Mouse (Mus musculus) limb, embryonic 12.5 days (tissue): ENCODE measurements at regions not wholly inside any gene's neighbourhood (a gene's known extent, or its start where the extent isn't known, plus 50 kb on each side); places are given as distances from the start of the nearest gene placed in this dataset.
A peak's percentile ranks its signal among the peaks of the same experiment; 100 is the strongest.

Source experiments
- ATAC-seq: fragments of 200-750 bp; cut with Nextera tagmentation; 2 replicates; pipeline ENCODE4 v1.8.0; 2017; ENCODE audit warnings: low read depth, moderate TSS enrichment; ENCODE audit not compliant: insufficient number of reproducible peaks, insufficient read depth, low FRiP score, low TSS enrichment
- H3K27ac ChIP-seq: fragments of 300-500 bp; sonication (generic); 2 replicates; pipeline ENCODE4 v1.5.1; 2016; ENCODE audit warnings: mild to moderate bottlenecking, moderate library complexity
- H3K27me3 ChIP-seq: fragments of 300-500 bp; sonication (generic); 2 replicates; pipeline ENCODE4 v1.6.1; 2016; ENCODE audit warnings: mild to moderate bottlenecking, moderate library complexity
- H3K36me3 ChIP-seq: fragments of 300-500 bp; sonication (generic); 2 replicates; pipeline ENCODE4 v1.6.1; 2016; ENCODE audit warnings: mild to moderate bottlenecking, moderate library complexity
- H3K4me1 ChIP-seq: fragments of 300-500 bp; sonication (generic); replicated peaks from 2 replicates; pipeline ENCODE4 v1.6.1; 2016
- H3K4me2 ChIP-seq: fragments of 300-500 bp; sonication (generic); 2 replicates; pipeline ENCODE4 v1.6.1; 2016; ENCODE audit warnings: mild to moderate bottlenecking, moderate library complexity
- H3K4me3 ChIP-seq: fragments of 300-500 bp; sonication (generic); replicated peaks from 2 replicates; pipeline ENCODE4 v1.5.1; 2016; ENCODE audit warnings: mild to moderate bottlenecking
- H3K9ac ChIP-seq: fragments of 300-500 bp; sonication (generic); replicated peaks from 2 replicates; pipeline ENCODE4 v1.6.1; 2016; ENCODE audit warnings: mild to moderate bottlenecking, moderate library complexity
- H3K9me3 ChIP-seq: fragments of 300-500 bp; sonication (generic); 2 replicates; pipeline ENCODE4 v1.6.1; 2016; ENCODE audit warnings: mild to moderate bottlenecking, moderate library complexity
- WGBS: fragments of 180-500 bp; shearing (Covaris S2); methylation state at CpG from one replicate; pipeline ENCODE4 v1.1.7; 2016; 5-methylcytosine and 5-hydroxymethylcytosine counted together

DNA sequence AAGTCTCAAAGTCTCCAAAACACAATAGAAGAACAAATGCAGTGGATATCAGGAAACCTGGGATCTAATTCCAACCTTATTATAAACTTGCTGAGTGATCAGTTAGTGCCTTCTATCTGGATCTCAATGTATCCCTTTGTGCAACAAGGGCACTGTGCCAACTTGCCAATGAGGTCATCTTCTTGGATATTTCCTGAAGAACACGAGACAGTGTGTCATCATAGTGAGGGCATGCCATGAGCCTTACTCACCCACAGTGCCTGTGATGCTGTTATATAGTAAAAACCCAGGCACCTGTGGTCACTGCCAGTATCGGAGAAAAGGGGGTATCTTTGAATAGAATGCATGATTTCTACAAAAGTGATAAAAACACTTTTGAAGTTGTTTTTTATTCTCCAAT, 60.2 kb upstream of the Cd34 start:
- no peaks in the 10 kb centered on the region for H3K36me3 ChIP-seq
- no peak overlapping the region for H3K4me3 ChIP-seq
- WGBS, result 76% methylated on average over 2 of the region's 2 CpGs
- H3K4me1 ChIP-seq, result no peaks in the 10 kb centered on the region
- ATAC-seq, result no peak
- no peak overlapping the region for H3K9ac ChIP-seq
- no peak overlapping the region for H3K27ac ChIP-seq
- H3K4me2 ChIP-seq, result no peak overlapping the region
- no peaks in the 10 kb centered on the region for H3K9me3 ChIP-seq
- H3K27me3 ChIP-seq, result peaks cover 7% of the 10 kb centered on the region; the same call in 1 of the 2 replicates

DNA sequence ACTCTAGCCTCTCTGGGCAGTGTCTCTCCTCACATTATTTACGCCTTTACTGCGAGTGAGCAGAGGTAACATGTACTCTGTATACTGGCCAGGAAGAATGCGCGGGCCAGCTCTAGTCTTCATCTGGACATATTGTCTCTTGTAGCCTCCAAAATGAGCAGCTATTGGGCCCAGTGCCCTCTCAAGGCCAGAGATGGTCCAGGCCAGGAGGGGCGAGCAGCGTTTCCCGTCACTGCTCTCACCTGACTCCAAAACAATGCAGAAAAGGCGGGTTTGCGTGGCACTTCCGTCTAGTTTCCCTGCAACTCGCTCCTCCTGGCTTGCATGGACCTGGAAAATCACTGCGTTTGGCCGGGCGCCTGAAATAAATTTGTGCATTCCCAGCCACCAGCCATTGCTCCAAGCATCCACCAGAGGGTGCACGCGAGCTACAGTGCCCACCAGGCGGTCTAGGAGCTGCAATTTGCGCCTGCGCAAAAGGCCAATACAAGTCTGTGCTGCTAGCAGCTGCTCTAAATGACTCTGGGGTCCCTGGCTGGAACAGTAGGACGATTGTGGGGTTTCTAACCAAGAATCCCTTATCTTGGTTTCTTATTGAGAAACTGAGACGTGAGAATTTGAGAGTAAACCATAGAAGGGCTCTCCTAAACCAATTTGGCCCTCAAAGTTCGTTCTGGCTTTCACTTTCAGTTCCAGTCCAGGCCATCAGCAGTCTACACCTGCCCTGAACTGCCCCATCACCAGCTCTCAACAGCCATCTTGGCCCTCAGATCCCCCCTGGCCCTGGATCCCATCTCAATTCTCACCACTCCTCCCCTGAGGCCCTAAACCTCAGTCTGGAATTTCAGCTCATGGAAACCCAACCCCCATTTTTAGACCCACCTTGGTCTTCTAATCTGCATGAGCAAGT, 59.0 kb upstream of the Cd34 start:
- no peaks in the 10 kb centered on the region for H3K9me3 ChIP-seq
- peaks cover 7% of the 10 kb centered on the region; the same call in 1 of the 2 replicates for H3K27me3 ChIP-seq
- no peak overlapping the region for H3K4me3 ChIP-seq
- H3K36me3 ChIP-seq, result no peaks in the 10 kb centered on the region
- H3K4me2 ChIP-seq, result peak overlapping the region; percentile 34; the same call in 1 of the 2 replicates
- H3K27ac ChIP-seq, result no peak overlapping the region
- ATAC-seq, result peak; percentile 87
- no peak overlapping the region for H3K9ac ChIP-seq
- 21% methylated on average over 22 of the region's 22 CpGs for WGBS
- H3K4me1 ChIP-seq, result no peaks in the 10 kb centered on the region

DNA sequence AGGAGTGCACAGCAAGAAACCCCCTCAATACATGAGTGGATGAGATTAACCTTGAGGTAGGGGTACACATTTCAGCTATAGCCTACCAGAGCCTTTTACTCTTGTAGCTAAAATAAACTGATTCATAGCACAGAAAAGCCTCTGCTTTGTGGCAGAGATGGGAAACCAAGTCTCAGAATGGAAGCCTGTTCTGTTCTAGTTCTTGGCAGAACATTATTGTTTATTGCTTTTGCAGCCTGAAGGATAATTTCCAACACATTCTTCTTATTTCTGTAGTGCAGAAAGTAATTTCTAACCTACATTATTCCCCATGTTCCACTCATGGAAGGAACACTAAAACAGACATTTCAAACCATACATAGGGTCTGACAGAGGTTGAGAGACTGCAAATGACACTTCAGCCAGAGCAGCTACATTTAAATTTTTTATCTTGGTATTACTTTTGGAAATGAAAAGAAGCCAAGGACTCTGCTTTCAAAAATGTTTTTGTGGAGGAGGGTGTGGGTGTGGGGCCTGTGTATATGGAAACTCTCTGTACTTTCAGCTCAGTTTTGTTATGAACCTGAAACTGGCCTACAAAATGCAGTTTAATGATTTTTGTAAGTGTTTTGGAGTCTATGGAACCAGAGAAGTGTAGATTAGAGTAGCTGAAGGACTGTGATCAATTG, 56.9 kb upstream of the Cd34 start:
- Histone ChIP-seq H3K27ac (no peak overlapping the region), H3K4me3 (no peak overlapping the region), H3K4me1 (no peaks in the 10 kb centered on the region), H3K4me2 (no peak overlapping the region), H3K36me3 (no peaks in the 10 kb centered on the region), H3K9me3 (no peaks in the 10 kb centered on the region), H3K27me3 (peaks cover 7% of the 10 kb centered on the region; the same call in 1 of the 2 replicates), H3K9ac (no peak overlapping the region)
- ATAC-seq, result no peak

DNA sequence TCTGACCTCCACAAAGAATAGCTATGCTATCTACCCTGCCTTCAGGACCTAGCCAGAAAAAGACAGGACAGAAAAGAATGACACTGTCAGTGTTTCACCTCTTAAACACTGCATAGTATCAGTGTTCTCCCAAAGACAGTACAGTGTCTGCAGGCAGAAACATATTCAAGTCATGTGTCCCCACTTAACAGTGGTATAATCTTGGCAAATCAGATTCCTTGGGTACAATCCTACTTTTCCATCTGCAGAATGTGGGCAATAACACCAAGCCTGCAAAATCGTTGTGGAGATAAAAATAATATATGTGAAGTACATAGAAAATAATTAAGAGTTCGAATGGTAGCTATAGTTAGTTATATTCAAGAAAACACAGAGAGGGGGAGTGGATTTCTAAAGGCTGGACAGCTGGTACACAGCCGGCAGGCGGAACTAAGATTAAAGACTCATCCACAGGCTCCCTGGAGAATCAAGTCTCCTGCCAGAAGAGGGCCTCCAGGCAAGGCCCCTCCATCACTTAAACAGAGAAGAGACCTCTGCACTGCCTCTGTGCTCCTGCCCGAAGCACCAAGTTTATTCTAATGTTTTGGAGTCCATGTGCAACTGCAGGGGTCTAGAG, 53.4 kb upstream of the Cd34 start:
- Histone ChIP-seq H3K4me1 (no peaks in the 10 kb centered on the region), H3K9me3 (no peaks in the 10 kb centered on the region), H3K4me3 (no peak overlapping the region), H3K4me2 (no peak overlapping the region), H3K27me3 (no peaks in the 10 kb centered on the region), H3K9ac (no peak overlapping the region), H3K27ac (no peak overlapping the region), H3K36me3 (no peaks in the 10 kb centered on the region)
- ATAC-seq, result no peak
- 72% methylated on average over 5 of the region's 5 CpGs for WGBS

DNA sequence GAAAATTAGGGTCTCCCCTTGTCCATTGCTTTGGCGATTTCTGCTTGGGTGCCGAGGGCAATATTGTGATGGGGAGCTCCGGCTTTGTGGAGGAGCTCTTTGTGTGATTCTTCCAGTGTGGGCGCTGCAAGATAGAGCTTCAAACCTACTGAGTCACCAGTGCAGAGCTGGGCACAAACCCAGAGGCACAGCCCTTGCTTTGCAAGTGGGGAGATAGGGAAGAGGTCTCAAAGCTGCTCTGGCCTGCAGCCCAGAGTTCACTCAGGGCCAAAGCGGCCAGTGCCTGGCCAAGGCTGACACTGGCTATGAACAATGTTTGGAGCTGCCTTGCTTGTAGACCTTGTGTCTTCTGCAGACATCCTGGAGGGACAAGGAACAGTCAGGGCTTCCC, 52.9 kb upstream of the Cd34 start:
- Histone ChIP-seq H3K9me3 (no peaks in the 10 kb centered on the region), H3K27ac (no peak overlapping the region), H3K27me3 (no peaks in the 10 kb centered on the region), H3K4me2 (no peak overlapping the region), H3K4me1 (no peaks in the 10 kb centered on the region), H3K36me3 (no peaks in the 10 kb centered on the region), H3K4me3 (no peak overlapping the region), H3K9ac (no peak overlapping the region)
- WGBS, result 88% methylated on average over 5 of the region's 5 CpGs
- no peak for ATAC-seq
